Mouse (Mus musculus): ENCODE results near the gene Dnmt3b.
"Not testable (repeated sequence)": the region's sequence is repeated elsewhere in the genome, so short reads cannot be mapped to it uniquely, and the experiment has no call there.

The Dnmt3b gene

DNA sequence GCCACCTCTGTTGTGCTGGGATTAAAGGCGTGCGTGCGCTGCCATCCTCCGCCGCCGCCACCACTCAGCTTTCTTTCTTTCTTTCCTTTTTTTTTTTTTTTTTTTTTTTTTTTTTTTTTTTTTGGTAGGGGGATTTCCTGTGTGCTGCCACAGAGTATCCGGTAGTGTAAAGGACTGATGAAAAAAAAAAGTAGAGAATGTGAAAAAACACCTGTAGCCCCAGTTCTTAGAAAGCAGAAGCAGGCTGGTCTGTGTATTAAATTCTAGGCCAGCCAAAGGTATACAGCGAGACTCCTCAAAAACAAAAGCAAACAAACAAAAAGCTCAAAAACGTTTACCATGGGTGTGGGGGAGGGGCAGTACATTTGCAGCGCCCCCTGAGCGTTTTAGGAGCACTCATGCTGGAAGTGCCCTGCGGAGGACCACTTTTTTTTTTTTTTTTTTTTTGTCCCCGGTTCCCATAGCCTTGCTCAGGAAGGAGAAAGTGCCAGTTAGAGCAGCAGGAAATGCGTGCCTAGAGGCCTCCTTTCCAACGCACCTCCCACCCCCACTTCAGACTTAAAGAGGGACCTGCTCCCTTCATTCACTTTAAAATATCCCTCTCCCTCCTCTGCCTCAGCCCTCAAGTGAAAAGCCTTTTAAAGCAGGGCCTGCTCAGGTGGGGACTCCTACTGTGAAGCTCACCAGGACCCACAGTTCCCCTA, 10.1 kb upstream of the Dnmt3b start:
- no peak for DNase-seq

DNA sequence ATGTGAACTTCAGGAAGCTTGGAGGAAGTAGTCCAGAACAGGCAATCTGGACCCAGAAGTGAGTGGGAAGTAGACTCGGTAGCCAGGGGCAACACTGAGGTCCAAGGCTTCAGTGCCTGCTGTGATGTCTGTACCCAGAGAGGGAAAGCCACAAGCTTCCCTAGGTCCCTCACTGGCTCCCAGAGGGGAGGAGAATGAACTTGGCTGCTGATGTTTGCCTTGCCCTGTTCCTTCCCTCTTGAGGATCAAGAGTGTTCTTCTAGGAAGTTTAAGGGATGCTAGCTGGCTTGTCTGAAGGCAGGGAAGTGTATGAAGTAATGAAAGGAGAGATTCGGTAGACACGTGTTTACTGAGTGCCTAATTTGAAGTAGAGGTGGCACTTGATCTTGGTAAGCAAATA, 6.8 kb upstream of the Dnmt3b start:
- DNase-seq: no peak

DNA sequence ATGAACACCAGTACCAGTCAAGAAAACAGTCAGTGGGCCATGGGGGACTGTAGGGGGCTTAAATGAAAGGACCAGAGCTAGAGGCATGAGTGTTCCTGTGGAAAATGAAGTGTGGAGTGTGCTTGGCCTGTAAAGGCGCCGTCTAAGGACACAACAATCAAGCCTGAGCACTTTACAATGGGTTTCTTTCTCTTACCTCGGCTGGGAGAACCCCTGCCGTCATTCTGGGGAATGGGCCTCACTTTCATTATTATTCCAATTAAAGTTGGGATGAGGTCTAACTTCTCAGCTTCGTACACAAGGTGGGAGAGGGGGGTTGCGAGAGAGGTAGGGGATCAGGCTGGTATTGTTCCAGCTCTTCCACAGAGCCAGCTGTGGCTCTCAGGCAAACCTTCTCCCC, 6.3 kb upstream of the Dnmt3b start:
- DNase-seq: no peak

GRCm38 (mm10) chr2:153648773-153649297, 415 bp upstream of the Dnmt3b start:
- no peak for DNase-seq

- DNase-seq: peak in 1 of 2 experiments; percentile 33
These were observed 901 bp downstream of the Dnmt3b start for GRCm38 (mm10) chr2:153650014-153650687.

DNA sequence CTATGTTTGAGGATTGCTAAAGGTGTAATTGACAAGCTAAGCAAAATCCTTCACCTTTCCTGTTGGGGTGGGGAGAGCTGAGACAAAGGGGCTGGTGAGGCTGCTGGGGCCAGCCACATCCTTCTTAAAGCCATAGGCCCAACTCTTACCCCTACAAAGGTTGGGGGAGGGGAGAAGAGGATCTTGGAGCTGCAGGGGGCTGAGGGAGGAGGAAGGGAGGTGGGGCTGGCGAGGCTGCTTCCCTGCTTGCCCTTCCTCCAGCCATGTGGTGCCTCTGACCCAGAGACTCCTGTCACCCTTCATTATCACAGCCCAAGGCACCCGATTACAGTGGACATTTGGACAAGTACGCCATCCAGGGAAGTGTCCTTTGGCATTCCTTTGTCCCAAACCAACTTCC, 2.4 kb downstream of the Dnmt3b start:
- DNase-seq: no peak

DNA sequence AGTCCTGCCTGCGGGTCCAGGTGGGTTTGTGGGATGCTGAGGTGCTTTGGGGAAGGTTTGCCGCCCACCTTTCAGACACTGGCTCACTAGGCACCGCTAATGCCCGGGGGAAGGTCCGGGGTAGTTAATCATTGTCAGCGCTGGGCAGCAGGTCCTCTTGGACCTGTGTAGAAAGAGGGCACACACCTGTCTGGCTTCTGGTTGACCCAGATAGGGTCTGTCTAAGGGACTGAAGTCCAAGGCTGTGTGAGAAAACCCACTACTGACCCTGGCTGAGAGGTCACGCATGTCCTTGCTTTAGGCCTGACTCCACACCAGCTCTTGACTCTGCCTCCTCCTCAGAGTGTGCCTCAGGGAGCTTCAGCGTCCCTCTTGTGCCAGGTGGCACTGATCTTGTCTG, 8.4 kb downstream of the Dnmt3b start:
- DNase-seq: not testable (repeated sequence)

GRCm38 (mm10) chr2:153660616-153661015, 11.4 kb downstream of the Dnmt3b start:
- DNase-seq: no peak

- no peak for DNase-seq
These were observed 16.2 kb downstream of the Dnmt3b start for GRCm38 (mm10) chr2:153665401-153665800.

DNA sequence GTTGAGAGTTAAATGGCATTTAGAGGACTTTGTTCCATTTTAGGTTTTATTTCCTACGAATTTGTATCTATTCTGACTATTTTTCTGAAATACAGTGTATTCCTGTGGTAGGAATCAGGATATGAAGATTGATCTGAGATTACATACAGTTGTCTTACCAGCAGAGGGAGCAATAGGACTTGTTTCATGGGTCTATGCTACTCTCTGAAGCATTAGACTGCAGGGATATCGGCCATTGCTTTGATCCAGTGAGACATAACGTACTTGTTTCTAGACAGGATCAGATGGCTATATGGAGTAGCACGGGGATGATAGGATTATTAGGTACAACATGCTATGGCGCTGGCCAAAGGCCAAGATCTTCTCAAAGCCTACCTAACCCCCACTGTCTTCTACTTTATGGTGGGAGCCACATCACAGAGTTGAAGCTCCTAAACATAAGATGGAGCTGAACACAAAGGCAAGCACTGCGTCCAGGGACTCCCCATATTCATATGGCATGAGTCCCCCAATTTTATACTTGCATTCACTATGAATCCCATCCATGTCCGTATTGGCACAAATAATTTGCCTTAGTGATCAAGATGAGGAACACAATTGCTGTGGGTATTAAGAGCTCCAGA, 19.6 kb downstream of the Dnmt3b start:
- peak; percentile 30 to 33 for DNase-seq

DNA sequence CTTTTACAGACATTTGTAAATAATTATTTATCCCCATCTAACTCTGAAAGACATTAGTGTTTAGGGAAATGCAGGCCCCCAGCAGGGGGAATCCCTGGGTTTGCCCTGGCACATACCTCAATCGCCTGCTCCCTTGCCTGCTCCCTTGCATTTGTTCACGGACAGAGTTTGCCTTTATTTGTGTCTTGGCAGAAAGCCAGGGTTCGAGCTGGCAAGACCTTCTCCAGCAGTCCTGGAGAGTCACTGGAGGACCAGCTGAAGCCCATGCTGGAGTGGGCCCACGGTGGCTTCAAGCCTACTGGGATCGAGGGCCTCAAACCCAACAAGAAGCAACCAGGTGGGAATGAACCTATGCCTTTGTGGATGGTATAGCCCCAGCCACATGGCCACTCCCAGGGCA, 20.9 kb downstream of the Dnmt3b start:
- peak; percentile 26 to 27 for DNase-seq

DNA sequence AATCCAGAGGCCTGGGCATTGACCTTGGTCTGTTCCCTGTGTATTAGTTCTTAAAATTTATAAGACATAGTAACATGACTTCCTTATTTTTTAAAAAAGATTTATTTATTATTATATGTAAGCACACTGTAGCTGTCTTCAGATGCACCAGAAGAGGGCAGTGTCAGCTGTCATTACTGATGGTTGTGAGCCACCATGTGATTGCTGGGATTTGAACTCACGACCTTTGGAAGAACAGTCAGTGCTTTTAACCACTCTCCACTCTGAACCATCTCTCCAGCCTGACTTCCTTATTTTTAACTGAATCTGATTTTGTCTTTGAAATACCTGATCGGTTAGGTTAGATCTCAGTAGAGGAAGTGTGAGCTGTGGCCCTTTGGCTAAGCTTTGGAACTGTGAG, 23.4 kb downstream of the Dnmt3b start:
- DNase-seq: no peak

GRCm38 (mm10) chr2:153675364-153675763, 26.1 kb downstream of the Dnmt3b start:
- DNase-seq: not testable (repeated sequence)

DNA sequence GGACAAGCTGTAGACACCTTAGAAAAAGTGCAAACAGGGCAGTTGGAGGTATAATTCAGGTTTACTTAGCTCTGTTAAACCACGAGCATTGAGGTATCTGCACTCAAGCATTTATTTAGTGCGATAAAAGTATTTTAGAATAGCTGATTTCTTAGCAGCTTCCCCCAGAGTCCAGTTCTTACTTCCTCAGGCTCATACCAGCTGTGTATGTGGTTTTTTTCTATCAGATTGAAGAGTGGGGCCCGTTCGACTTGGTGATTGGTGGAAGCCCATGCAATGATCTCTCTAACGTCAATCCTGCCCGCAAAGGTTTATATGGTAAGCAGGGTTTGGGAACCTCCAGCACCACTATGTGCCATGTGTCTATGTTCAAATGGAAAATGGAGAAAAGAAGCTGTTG, 27.7 kb downstream of the Dnmt3b start:
- no peak for DNase-seq

DNA sequence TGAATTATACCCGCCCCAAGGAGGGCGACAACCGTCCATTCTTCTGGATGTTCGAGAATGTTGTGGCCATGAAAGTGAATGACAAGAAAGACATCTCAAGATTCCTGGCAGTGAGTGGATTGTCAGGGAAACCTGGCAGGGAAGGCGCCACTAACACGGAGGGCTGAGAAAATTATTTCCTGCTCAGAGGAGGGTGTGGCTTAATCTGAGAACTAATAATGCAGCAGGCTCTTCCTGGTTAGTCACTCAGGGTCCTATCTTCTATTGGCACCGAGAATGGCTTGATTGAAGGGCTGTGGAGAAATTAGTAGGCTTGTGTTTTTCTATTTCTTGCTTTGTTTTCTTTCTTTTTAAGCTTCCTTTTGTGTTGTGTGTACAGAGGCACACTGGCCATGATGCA, 28.3 kb downstream of the Dnmt3b start:
- no peak for DNase-seq

GRCm38 (mm10) chr2:153679959-153680358, 30.7 kb downstream of the Dnmt3b start:
- DNase-seq: no peak

GRCm38 (mm10) chr2:153693413-153693812, 44.2 kb downstream of the Dnmt3b start:
- not testable (repeated sequence) for DNase-seq

DNA sequence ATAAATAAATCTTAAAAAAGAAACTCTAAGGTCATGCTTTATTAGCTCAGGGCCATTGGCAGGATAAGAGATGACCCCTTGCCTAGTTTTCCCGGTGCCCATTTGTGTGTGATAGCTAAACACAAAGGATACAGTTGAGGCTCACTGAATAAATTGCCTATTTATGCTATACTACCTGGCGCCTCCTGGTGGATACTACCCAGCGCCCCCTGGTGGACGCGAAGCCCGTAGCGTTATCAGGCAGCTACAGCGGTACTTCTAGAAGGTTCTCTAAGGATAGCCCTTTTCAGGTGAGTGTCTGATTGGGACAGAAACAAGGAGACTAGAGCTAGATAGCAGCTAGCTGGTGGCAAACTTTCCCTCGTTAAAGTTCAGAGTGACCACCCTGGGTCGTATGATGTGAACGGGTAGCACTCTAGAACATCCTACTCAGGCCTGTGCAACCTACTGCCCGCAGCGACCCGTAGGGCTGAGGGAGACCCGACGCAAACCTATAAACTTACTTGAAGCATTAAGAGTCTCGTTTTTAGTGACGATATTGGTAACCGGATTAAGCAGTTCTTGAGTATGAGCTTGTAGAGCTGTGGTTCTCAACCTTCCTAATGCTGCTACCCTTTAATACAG, 45.3 kb downstream of the Dnmt3b start:
- peak; percentile 22 to 64 for DNase-seq

- no peak for DNase-seq
These were observed 47.1 kb downstream of the Dnmt3b start, which contains the start of gene Dnmt3c for GRCm38 (mm10) chr2:153696352-153696751. TSS of gene Dnmt3c (plus strand) at chr2:153696652.

- no peak for DNase-seq
These were observed 54.1 kb downstream of the Dnmt3b start for GRCm38 (mm10) chr2:153703389-153703788.

DNA sequence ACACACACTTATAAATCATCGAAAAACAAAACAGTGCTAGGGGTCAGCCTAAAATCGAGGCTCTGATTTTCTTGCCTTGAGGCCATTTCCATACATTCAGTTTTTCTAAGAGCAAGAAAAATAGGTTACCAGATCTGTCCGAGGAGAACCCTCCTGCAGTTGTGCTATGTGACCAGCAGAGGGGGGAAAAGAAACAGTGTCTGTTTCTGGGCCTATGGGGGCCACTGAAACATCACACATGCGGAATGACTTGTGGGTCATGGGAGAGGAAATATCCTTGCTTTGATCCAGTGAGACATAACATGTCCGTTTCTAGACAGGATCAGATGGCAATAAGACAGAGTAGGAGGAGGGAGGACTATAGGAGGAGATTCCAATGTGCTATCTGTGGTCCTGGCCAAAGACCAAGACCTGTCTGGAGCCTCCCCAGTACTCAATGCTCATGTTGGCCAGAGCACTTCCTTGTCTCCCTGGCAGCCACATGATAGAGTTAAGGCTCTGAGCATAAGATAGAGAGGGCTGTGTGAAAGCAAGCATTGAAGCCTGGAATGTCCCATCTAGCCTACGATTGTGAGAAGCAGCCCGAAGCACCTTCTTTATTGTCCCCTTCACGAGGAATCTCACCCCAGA, 61.6 kb downstream of the Dnmt3b start:
- DNase-seq: peak; percentile 17 to 36

DNA sequence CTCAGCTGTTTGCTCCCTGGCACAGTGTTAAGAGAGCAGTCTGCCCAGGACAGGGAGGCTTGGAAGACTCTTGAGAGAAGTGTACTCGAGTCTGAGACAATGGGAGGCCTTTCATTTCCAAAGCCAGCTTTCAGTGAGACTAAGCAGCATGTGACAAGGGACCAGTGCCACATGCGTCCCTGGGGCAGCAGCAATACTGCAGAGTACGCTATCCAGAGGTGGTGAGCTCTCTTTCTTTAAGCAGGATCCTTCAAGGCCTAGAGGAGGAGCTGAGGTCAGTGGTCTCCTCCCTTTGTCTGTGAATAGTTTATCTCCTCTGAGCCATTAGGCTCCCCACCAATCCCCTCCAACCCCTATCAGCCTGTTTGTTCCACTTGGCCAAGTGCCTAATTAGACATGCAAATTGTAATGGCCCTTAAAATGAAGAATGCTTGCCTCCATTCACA, 63.4 kb downstream of the Dnmt3b start:
- peak in 1 of 2 experiments; percentile 10 for DNase-seq

GRCm38 (mm10) chr2:153713227-153713626, 64.0 kb downstream of the Dnmt3b start:
- DNase-seq: peak; percentile 47 to 62
